Mouse (Mus musculus) left cerebral cortex, postnatal 25 days (tissue): ENCODE results near the gene Sik1. TPM values are rescaled to one million over a fixed set of nuclear protein-coding genes. Genes with fewer than 3 reads are reported as not detected.

Experiments
- DNase-seq, 2 experiments: peaks; one replicate each; pipeline ENCODE4 v3.0.0; 2022; ENCODE audit warnings: low spot score in 2 of 2, mixed read lengths in 1 of 2
- intact Hi-C: fragments of 180-260 bp; cut with DNase I; formaldehyde crosslinking; loops from one replicate; pipeline ENCODE4 v1.15.1; 2025
- total RNA-seq, 2 experiments: library from RNA; stranded (reverse); gene quantifications; 2 replicates each; pipeline ENCODE4 v1.2.3; 2021

The Sik1 gene
- total RNA-seq, 2 experiments from 2014 or later = 20.2 to 20.9 TPM

GRCm38 (mm10) chr17:31817815-31818214 lies 37.8 kb downstream of the Sik1 start:
- DNase-seq = no peak
- intact Hi-C loops = no loop called here

DNA sequence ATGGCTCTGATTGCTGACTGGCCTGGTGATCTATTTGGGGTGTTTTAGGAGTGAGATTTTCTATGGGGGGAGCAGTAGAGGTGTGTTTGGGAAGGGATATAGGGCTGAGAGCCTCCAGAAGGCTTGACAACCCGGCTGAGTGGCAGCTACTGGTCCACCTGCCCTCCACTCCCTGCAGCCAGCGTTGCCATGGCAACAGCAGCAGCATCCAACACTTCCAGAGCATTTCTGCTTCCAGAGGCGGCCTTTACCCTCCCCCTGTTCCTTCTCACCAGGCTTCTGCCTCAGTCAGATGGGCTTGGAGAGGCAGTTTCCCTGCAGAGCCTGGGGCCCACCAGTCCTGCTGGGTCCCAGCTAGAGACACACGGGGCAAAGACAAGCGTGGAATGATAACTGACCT lies 38.4 kb downstream of the Sik1 start:
- intact Hi-C loops = no loop called here
- peak; percentile 51 to 62 for DNase-seq

- DNase-seq = peak in 1 of 2 experiments; percentile 77
- intact Hi-C loops = no loop called here
These were observed 40.8 kb downstream of the Sik1 start for GRCm38 (mm10) chr17:31814848-31815247.

GRCm38 (mm10) chr17:31813938-31814622 lies 41.5 kb downstream of the Sik1 start:
- intact Hi-C loops = no loop called here
- no peak for DNase-seq

DNA sequence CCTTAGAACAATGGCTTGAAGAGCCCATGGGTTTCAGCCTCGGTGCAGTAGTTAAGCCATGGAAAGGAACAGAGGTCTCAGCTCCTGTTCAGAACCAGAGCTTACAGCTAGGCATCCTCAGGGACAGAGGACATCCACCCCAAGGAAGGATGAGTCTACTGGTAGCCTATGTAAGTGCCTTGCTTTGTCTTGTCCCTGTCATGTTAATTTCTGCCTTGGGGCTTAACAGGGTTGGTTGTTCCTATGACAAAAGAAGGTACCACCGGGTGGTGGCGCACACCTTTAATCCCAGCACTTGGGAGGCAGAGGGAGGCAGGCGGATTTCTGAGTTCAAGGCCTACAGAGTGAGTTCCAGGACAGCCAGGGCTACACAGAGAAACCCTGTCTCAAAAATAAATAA lies 44.3 kb downstream of the Sik1 start:
- intact Hi-C loops = no loop called here
- no peak for DNase-seq

DNA sequence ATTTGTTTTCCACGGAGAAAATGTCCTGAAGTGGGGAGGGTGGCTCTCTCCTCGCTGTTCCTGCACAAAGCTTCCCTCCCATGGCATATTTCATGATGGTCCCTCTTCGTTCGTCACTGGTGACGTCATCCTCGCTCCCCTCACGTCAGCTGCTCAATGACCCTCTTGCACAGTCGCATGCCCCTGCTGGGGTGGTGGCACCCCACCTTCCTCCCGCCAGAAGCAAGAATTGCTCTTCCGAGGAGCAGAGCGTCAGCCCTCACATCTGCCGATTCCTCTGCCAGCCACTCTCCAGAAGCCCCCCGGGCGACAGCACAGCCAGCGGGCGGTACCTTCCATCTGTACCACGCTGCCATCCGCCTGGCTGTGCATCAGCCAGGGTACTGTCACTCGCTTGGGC lies 45.7 kb downstream of the Sik1 start:
- intact Hi-C loops = no loop called here
- no peak for DNase-seq

- intact Hi-C loops = no loop called here
- DNase-seq = no peak
These were observed 46.5 kb downstream of the Sik1 start for GRCm38 (mm10) chr17:31809136-31809535.

DNA sequence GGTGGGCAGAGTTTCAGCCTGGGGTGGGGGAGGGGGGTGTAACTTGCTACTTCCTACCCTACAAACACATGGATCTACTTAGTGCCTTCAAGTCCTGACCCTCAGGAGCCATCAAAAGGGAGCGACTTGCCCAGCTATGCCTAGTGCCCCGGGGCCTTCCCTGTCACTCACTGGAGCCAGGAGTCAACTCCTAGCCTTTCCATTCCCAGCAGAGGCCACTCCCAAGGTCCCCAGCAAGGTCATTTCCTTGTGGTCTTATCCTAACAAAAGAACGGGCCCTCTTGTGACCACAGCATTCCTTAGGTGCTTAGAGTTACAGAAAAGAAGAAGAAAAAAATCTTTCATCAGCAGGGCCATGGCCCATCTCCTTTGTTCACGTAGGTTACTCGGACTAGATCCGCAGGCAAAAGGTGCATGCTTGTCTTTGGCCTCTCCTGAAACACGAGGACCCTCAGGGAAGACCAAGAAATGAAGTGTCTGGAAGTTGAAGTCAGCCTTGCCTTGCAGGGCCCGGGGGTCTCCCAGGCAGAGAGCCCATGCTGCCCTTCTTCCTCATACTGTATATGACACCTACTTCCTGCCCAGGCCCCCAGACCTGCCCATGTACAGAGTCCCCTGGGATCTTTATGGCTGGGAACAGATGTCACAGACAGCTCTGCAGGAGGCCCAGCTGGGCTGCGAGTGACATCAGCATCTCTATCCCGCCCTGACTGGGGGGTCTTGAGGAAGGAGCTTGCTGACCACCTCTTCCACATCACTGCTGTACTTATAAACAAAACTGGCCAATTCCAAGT lies 47.3 kb downstream of the Sik1 start:
- DNase-seq = no peak

DNA sequence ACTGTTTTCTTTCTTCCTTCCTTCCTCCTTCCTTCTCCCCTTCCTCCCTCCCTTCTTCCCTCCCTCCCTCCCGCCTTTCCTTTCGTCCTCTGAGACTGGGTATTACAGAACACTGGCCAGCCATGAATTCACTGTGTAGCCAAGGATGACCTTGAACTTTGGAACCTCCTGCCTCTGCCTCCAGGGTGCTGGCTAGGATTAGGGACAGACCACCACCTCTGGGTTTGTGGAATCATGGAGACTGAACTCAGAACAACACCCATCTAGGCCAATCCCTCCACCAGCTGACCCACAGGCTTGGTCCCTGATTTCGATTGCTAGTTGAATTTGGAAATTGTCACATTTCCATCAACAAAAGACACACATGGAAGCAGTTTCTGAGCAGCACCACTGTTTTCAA lies 49.1 kb downstream of the Sik1 start:
- no peak for DNase-seq

More for the DNA sequence above, 47.3 kb downstream of the Sik1 start:
- intact Hi-C loops = no loop called here

DNA sequence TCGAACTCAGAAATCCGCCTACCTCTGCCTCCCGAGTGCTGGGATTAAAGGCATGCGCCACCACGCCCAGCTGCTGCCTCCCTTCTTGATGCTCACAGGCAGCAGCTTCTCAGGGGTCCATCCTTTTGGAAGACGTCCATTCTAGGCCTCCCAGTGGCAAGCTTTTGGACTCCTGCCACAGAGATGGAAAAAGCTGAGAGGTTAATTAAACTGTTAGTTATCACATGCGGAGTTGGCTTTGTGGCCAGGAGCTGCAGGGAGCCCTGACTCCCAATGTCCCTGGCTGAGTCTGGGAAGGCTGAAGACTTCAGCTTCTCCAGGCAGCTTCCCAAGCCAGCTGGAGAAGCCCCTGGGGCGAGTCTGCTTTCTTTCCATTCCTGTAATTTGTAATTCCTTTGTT lies 49.6 kb downstream of the Sik1 start:
- DNase-seq = no peak
- intact Hi-C loops = no loop called here

More for the DNA sequence above, 49.1 kb downstream of the Sik1 start:
- intact Hi-C loops = no loop called here

GRCm38 (mm10) chr17:31805585-31805984 lies 50.0 kb downstream of the Sik1 start:
- intact Hi-C loops = no loop called here
- DNase-seq = no peak

DNA sequence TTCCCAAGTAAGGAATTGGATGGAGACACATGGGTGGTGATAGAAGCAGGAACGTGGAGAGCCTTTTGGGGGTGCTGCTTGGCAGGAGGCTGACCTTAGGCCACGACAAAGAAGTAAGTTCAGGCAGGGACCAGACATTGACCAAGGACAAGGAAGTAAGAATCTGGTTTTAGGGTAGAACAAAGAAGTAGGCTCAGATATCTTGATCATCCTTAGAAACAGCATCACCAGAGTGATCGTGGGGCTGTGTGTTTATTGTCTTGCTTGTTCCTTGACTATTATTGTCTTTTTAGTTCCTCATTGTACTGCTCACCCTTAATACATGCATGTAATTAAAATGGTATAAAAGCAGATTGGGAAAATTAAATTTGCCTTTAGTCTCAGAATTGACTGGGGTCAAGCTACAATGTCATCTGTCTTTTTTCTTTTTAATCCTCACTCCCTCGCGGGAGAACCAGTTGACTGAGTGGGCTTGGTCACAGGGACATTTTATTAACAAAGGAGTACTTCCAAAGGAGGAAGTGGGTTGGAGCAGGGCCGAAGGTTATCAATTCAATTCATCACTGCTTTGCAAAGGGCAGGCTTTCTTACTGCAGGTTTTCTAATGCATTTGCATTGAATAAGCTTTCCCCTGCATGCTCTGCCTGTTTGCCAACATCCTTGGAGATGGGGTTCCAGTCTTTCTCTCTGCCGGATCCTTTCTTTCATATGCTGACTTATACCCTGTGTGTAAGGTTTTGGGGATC lies 53.2 kb downstream of the Sik1 start:
- intact Hi-C loops = no loop called here
- no peak for DNase-seq

- DNase-seq = no peak
- intact Hi-C loops = no loop called here
These were observed 54.7 kb downstream of the Sik1 start for GRCm38 (mm10) chr17:31800852-31801363.

- no peak for DNase-seq
- intact Hi-C loops = no loop called here
These were observed 59.7 kb downstream of the Sik1 start for GRCm38 (mm10) chr17:31795893-31796292.

Other genes starting within 250 kb of the Sik1 start
- 10 to 100 TPM; 34.5 to 46.9 TPM for gene Cbs, start 218.6 kb downstream of the Sik1 start, total RNA-seq
- gene U2af1, start 196.9 kb downstream of the Sik1 start, total RNA-seq = 100 to 1,000 TPM; 107 to 119 TPM
- not detected for gene Cryaa, start 178.0 kb downstream of the Sik1 start, total RNA-seq
- 10 to 100 TPM; 15.8 to 19.8 TPM for gene Rrp1b, start 180.3 kb upstream of the Sik1 start, total RNA-seq
- 1 to 10 TPM in 1 of 2 experiments, under 1 TPM in 1; 0.62 to 1.1 TPM for gene Hsf2bp, start 180.5 kb upstream of the Sik1 start, total RNA-seq